Mouse (Mus musculus) midbrain, embryonic 12.5 days (tissue): ENCODE data around the gene Iqgap2. TPM values are rescaled to one million over a fixed set of nuclear protein-coding genes. Genes with fewer than 3 reads are reported as not detected.
A peak's percentile ranks its signal among the peaks of the same experiment; 100 is the strongest.

Experiments
- ATAC-seq: fragments of 200-750 bp; cut with Nextera tagmentation; 2 replicates; pipeline ENCODE4 v1.8.0; 2017; ENCODE audit warnings: low read depth, moderate TSS enrichment, moderate library complexity; ENCODE audit not compliant: low FRiP score
- H3K27ac ChIP-seq: fragments of 300-500 bp; sonication (generic); replicated peaks from 2 replicates; pipeline ENCODE4 v1.5.1; 2016; ENCODE audit warnings: mild to moderate bottlenecking
- H3K27me3 ChIP-seq: fragments of 300-500 bp; sonication (generic); 2 replicates; pipeline ENCODE4 v1.6.1; 2016; ENCODE audit warnings: mild to moderate bottlenecking
- H3K36me3 ChIP-seq: fragments of 300-500 bp; sonication (generic); 2 replicates; pipeline ENCODE4 v1.6.1; 2016
- H3K4me1 ChIP-seq: fragments of 300-500 bp; sonication (generic); 2 replicates; pipeline ENCODE4 v1.6.1; 2016
- H3K4me2 ChIP-seq: fragments of 300-500 bp; sonication (generic); replicated peaks from 2 replicates; pipeline ENCODE4 v1.6.1; 2016; ENCODE audit warnings: mild to moderate bottlenecking, moderate library complexity
- H3K4me3 ChIP-seq: fragments of 300-500 bp; sonication (generic); 2 replicates; pipeline ENCODE4 v1.5.1; 2016; ENCODE audit warnings: mild to moderate bottlenecking
- H3K9ac ChIP-seq: fragments of 300-500 bp; sonication (generic); replicated peaks from 2 replicates; pipeline ENCODE4 v1.6.1; 2016; ENCODE audit warnings: mild to moderate bottlenecking, moderate library complexity
- H3K9me3 ChIP-seq: fragments of 300-500 bp; sonication (generic); 2 replicates; pipeline ENCODE4 v1.6.1; 2016; ENCODE audit warnings: mild to moderate bottlenecking
- WGBS: fragments of 180-500 bp; shearing (Covaris S2); methylation state at CpG from one replicate; pipeline ENCODE4 v1.1.7; 2016; 5-methylcytosine and 5-hydroxymethylcytosine counted together
- polyA plus RNA-seq: library from polyadenylated mRNA; unstranded; fragments of >200 nt; fragmentation: Nextera tagmentation; extraction: Ambion mirVana; gene quantifications from 2 replicates; pipeline ENCODE4 v1.2.1, GENCODE M21; 2016

Gene Iqgap2
- polyA plus RNA-seq, 1 experiment from 2014 or later = 13.0 TPM

DNA sequence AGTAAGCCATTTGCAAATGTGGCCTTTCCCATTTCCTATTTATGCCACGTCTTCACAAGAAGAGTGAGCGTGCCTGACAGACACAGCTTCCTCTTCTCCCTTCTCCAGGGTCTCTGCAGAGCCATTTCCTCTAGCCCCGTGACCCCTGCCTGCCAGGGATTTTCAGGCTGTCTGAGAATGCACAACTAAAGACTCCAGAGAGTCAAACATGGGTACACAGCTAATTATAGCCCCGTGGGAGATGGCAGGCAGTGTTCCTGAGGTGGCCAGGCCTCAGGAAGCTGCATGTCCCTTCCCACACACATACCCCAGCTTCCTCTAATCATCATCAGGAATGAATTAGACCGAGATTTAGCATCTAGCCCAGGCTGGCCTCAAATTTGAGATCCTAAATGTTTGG is 252.8 kb downstream of the Iqgap2 start:
- Histone ChIP-seq H3K9ac (no peak overlapping the region), H3K4me3 (no peak overlapping the region), H3K36me3 (peaks cover 3% of the 10 kb centered on the region; the same call in 1 of the 2 replicates), H3K4me1 (peaks cover 14% of the 10 kb centered on the region), H3K27me3 (no peaks in the 10 kb centered on the region), H3K4me2 (no peak overlapping the region), H3K27ac (0 out of 2 replicates have a peak overlapping the region, but pooled peaks have one; percentile 5), H3K9me3 (no peaks in the 10 kb centered on the region)
- ATAC-seq = no peak
- WGBS = 54% methylated on average over 5 of the region's 5 CpGs

DNA sequence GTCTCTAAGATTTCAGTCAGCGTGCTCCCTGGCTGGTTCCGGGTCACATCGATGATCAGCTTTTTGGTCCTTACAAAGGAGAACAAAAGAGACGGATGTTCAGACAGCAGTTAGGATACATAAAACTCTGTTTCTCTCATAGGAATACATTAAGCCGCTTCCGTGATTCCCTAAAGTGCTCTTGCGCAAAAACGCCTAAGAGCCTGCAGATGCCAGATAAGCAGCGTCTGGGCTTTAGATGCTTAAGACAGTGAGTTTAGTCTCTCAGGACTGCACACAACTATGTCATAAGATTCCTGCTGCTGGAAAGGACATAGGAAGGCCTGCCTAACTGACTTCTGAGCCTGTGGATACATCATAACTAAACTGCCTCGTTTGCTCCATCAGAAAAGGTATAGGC is 254.0 kb downstream of the Iqgap2 start:
- WGBS = 78% methylated on average over 10 of the region's 10 CpGs
- H3K27me3 ChIP-seq = no peaks in the 10 kb centered on the region
- peaks cover 3% of the 10 kb centered on the region; the same call in 1 of the 2 replicates for H3K36me3 ChIP-seq
- no peak overlapping the region for H3K9ac ChIP-seq
- H3K9me3 ChIP-seq = no peaks in the 10 kb centered on the region
- no peak overlapping the region for H3K4me2 ChIP-seq
- ATAC-seq = no peak
- peaks cover 14% of the 10 kb centered on the region for H3K4me1 ChIP-seq
- no peak overlapping the region for H3K27ac ChIP-seq
- H3K4me3 ChIP-seq = no peak overlapping the region

- no peaks in the 10 kb centered on the region for H3K27me3 ChIP-seq
- no peak overlapping the region for H3K4me2 ChIP-seq
Measured at GRCm38 (mm10) chr13:95635301-95635700, 256.4 kb downstream of the Iqgap2 start.

DNA sequence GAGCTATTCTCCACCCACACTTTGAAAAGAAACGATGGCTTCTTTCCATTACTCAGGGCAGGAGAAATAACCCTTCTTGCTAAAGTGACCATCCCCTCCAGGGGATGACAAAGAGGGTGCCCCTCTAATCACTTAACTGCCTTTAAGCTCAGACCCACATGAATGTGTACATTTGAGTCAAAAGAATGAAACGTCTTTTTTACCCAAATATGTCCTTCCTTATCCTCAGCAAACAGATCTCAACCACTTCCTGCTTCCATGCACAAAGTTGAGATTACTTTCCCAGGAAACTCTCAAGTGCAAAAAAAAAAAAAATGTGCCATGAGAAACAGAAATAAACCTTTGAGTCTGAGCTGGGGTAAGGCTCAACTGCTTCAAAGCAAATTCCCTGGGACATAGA is 257.3 kb downstream of the Iqgap2 start:
- Histone ChIP-seq H3K27me3 (no peaks in the 10 kb centered on the region), H3K4me1 (peaks cover 10% of the 10 kb centered on the region), H3K9ac (no peak overlapping the region), H3K36me3 (peaks cover 18% of the 10 kb centered on the region), H3K4me3 (no peak overlapping the region), H3K27ac (no peak overlapping the region), H3K9me3 (no peaks in the 10 kb centered on the region), H3K4me2 (no peak overlapping the region)
- WGBS = 71% methylated on average over 2 of the region's 2 CpGs
- no peak for ATAC-seq

More at GRCm38 (mm10) chr13:95635301-95635700, 256.4 kb downstream of the Iqgap2 start:
- no peak overlapping the region for H3K27ac ChIP-seq
- peaks cover 14% of the 10 kb centered on the region for H3K4me1 ChIP-seq
- WGBS = 94% methylated on average over 12 of the region's 12 CpGs
- H3K9ac ChIP-seq = no peak overlapping the region
- ATAC-seq = no peak
- no peaks in the 10 kb centered on the region for H3K9me3 ChIP-seq
- H3K4me3 ChIP-seq = no peak overlapping the region
- H3K36me3 ChIP-seq = peaks cover 11% of the 10 kb centered on the region; the same call in 1 of the 2 replicates

- WGBS = 94% methylated on average over 2 of the region's 2 CpGs
Measured at GRCm38 (mm10) chr13:95633384-95633783, 258.3 kb downstream of the Iqgap2 start.

GRCm38 (mm10) chr13:95632144-95632543 is 259.6 kb downstream of the Iqgap2 start:
- Histone ChIP-seq H3K4me1 (no peaks in the 10 kb centered on the region), H3K4me2 (no peak overlapping the region), H3K27me3 (no peaks in the 10 kb centered on the region), H3K9ac (no peak overlapping the region), H3K27ac (no peak overlapping the region), H3K9me3 (no peaks in the 10 kb centered on the region), H3K4me3 (no peak overlapping the region), H3K36me3 (peaks cover 25% of the 10 kb centered on the region)
- no peak for ATAC-seq
- WGBS = 94% methylated on average over 6 of the region's 6 CpGs

More at GRCm38 (mm10) chr13:95633384-95633783, 258.3 kb downstream of the Iqgap2 start:
- H3K36me3 ChIP-seq = peaks cover 25% of the 10 kb centered on the region
- H3K4me3 ChIP-seq = no peak overlapping the region
- no peak overlapping the region for H3K27ac ChIP-seq
- no peak overlapping the region for H3K4me2 ChIP-seq
- H3K9ac ChIP-seq = no peak overlapping the region
- no peaks in the 10 kb centered on the region for H3K9me3 ChIP-seq
- H3K27me3 ChIP-seq = no peaks in the 10 kb centered on the region
- no peaks in the 10 kb centered on the region; the same call in 1 of the 2 replicates for H3K4me1 ChIP-seq
- ATAC-seq = no peak

DNA sequence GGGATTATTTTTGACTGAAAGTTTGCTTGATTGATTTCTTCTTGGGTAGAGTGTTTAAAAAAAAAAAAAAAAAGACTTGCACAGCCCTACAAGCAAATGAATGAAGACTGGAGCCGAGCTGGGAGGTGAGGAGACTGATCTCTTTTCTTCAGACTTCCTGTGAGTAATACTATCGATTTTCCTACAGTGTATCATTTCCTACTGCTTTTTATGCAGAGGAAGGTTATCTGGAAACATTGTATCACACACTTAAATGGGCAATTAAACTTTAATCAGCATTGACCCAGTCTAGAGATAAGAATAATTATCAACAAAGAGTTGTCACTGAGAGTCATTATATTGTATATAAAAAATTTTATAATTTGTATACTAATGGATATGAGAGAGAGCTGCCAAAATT is 261.0 kb downstream of the Iqgap2 start:
- H3K4me2 ChIP-seq = no peak overlapping the region
- H3K4me3 ChIP-seq = no peak overlapping the region
- H3K27me3 ChIP-seq = no peaks in the 10 kb centered on the region
- no peak for ATAC-seq
- no peak overlapping the region for H3K27ac ChIP-seq
- 90% methylated on average over 2 of the region's 2 CpGs for WGBS
- no peaks in the 10 kb centered on the region for H3K4me1 ChIP-seq
- no peak overlapping the region for H3K9ac ChIP-seq
- H3K9me3 ChIP-seq = no peaks in the 10 kb centered on the region
- peaks cover 25% of the 10 kb centered on the region for H3K36me3 ChIP-seq

DNA sequence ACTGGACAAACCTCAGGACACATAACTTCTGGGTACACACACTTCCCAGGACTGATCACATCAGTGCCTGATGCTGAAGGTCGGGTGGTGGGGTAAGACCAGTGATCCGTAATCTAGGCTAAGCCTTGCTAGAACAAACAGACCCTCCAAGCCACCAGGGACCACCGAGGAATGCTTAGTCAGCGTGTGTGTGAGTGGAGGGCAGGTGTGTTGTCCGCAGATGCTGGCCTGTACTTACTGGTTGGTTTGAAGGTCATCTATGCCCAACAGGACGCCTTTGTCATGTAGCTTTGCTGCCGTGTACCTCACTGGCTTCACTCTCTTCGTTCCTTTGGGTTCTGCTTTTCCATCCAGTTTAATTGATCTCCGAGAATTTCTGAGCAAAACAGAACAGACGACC is 262.0 kb downstream of the Iqgap2 start:
- H3K27me3 ChIP-seq = no peaks in the 10 kb centered on the region
- 92% methylated on average over 10 of the region's 10 CpGs for WGBS
- H3K36me3 ChIP-seq = peaks cover 25% of the 10 kb centered on the region

GRCm38 (mm10) chr13:95626696-95627095 is 265.0 kb downstream of the Iqgap2 start:
- Histone ChIP-seq H3K27me3 (no peaks in the 10 kb centered on the region; the same call in 1 of the 2 replicates), H3K9me3 (no peaks in the 10 kb centered on the region), H3K9ac (no peak overlapping the region), H3K4me1 (0 out of 2 replicates have a peak, but pooled peaks cover 4% of the 10 kb centered on the region), H3K27ac (no peak overlapping the region), H3K4me2 (no peak overlapping the region), H3K4me3 (no peak overlapping the region), H3K36me3 (peaks cover 18% of the 10 kb centered on the region)
- 46% methylated on average over 7 of the region's 7 CpGs for WGBS
- no peak for ATAC-seq

More for the DNA sequence above, 262.0 kb downstream of the Iqgap2 start:
- Histone ChIP-seq H3K4me3 (no peak overlapping the region), H3K4me1 (no peaks in the 10 kb centered on the region), H3K27ac (no peak overlapping the region), H3K4me2 (no peak overlapping the region), H3K9me3 (no peaks in the 10 kb centered on the region), H3K9ac (no peak overlapping the region)
- ATAC-seq = no peak

GRCm38 (mm10) chr13:95623042-95623441 is 268.7 kb downstream of the Iqgap2 start:
- Histone ChIP-seq H3K36me3 (no peaks in the 10 kb centered on the region), H3K4me2 (no peak overlapping the region), H3K9ac (no peak overlapping the region), H3K27me3 (no peaks in the 10 kb centered on the region; the same call in 1 of the 2 replicates), H3K4me1 (peaks cover 7% of the 10 kb centered on the region; the same call in 1 of the 2 replicates), H3K27ac (no peak overlapping the region), H3K9me3 (no peaks in the 10 kb centered on the region), H3K4me3 (no peak overlapping the region)
- no peak for ATAC-seq
- 82% methylated on average over 3 of the region's 3 CpGs for WGBS

- ATAC-seq = no peak
- peaks cover 14% of the 10 kb centered on the region for H3K4me1 ChIP-seq
- no peak overlapping the region for H3K4me2 ChIP-seq
- H3K27me3 ChIP-seq = no peaks in the 10 kb centered on the region; the same call in 1 of the 2 replicates
- H3K4me3 ChIP-seq = no peak overlapping the region
- no peak overlapping the region for H3K9ac ChIP-seq
- no peaks in the 10 kb centered on the region for H3K9me3 ChIP-seq
- H3K36me3 ChIP-seq = no peaks in the 10 kb centered on the region
- 82% methylated on average over 3 of the region's 3 CpGs for WGBS
- no peak overlapping the region for H3K27ac ChIP-seq
Measured at GRCm38 (mm10) chr13:95621563-95621962, 270.2 kb downstream of the Iqgap2 start.

DNA sequence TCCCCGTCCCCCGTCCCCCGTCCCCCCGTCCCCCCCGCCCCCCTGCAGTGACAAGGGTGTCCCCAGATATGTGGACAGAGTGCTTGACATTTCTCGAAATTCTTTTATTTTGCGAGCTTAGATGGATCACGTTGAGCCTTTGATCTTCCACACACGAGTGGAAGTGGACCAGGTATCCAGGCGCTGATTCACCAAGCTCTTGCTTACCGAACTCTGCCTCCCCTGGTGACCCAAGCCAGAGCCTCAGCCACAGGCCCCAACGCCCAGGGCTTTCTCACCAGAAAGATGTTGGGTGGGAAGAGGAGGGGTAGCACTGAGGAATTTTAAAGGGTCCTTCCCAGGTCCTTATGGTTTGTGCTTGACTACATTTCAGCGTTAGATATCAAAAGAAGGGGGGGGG is 272.9 kb downstream of the Iqgap2 start:
- Histone ChIP-seq H3K9ac (peak overlapping the region; percentile 86), H3K27ac (no peak overlapping the region; the same call in 1 of the 2 replicates), H3K4me3 (peak overlapping the region; percentile 88), H3K9me3 (no peaks in the 10 kb centered on the region), H3K36me3 (no peaks in the 10 kb centered on the region), H3K4me2 (peak overlapping the region; percentile 86), H3K4me1 (peaks cover 37% of the 10 kb centered on the region), H3K27me3 (no peaks in the 10 kb centered on the region; the same call in 1 of the 2 replicates)
- 5% methylated on average over 13 of the region's 13 CpGs for WGBS
- ATAC-seq = peak; percentile 25

DNA sequence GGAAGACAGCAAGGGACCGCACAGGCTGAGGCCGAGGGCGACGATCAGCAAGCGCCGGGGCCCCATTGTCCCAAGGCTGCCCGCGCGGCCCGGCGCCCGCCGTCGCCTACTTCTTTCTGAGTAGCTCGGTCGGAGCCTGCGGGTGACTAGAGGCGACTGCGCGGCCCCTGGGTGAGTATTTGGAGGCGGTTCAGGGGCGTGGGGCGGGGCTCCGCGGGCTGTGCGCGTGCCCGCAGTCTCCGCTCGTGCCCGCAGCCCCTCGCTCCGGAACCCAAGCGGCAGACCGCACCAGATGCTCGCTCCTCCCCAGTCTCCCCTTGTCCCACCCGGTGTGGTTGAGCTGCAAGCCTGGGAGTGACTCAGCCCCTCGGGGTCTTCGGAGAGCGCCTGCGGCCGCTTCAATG is 273.4 kb downstream of the Iqgap2 start, which contains the start of gene F2r:
F2r (minus strand) TSS at position 179 of the 404 bp plus-strand sequence.
- under 1% methylated on average over 42 of the region's 42 CpGs for WGBS
- no peaks in the 10 kb centered on the region for H3K36me3 ChIP-seq

More for the DNA sequence above, 273.4 kb downstream of the Iqgap2 start, which contains the start of gene F2r:
- H3K9ac ChIP-seq = peak within 1 kb of the TSS; percentile 86
- peak; percentile 96 for ATAC-seq
- peak within 1 kb of the TSS; percentile 86 for H3K4me2 ChIP-seq
- peak within 1 kb of the TSS; percentile 88 for H3K4me3 ChIP-seq
- H3K9me3 ChIP-seq = no peaks in the 10 kb centered on the region
- no peaks in the 10 kb centered on the region; the same call in 1 of the 2 replicates for H3K27me3 ChIP-seq
- H3K27ac ChIP-seq = peak within 1 kb of the TSS; percentile 80
- peaks cover 37% of the 10 kb centered on the region for H3K4me1 ChIP-seq
